In the genomic region with DNA sequence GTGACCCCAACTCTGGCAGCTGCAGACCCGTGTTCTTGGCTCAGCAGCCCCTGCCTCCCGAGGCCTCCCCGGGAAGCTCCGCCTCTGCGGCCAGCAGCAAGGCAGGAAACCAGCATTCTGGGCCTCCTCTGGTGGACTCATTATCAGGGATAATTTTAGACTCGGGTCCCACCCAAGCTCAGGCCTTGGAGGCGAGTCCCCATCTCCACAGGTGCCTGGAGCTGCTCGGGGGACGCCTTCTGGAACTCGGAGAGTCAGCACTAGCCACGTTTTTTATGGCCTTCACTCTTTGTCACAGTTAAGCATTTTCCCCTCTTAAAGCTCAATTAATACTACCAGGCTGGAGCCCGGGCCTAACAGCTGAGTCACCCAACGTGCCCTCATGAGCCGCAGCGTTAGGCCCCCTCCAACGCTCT, we compare ENCODE assay signal across 13 mouse cellular contexts. TPM values are rescaled to one million over a fixed set of nuclear protein-coding genes. Genes with fewer than 3 reads are reported as not detected.
DNase-seq lines count a peak whose midpoint lies in the region; ATAC-seq and TF ChIP-seq lines count a peak whose summit lies in the region.
"Had no signal": no experiment of that assay in that cellular context is flagged by ENCODE, and none has a peak within 500 bp of the region (broad histone marks: within the 10 kb centered on the region; RNA-seq: fewer than 3 reads in every experiment).

No protein-coding gene starts in this region.

- H3K4me1 ChIP-seq in heart, adult 2 months (ENCODE audit: control insufficient read depth, insufficient read depth, low read length), result peaks cover 12% of the 10 kb centered on the region
- H3K4me1 ChIP-seq in hindbrain, embryonic 11.5 days (replicated peaks; ENCODE audit: control insufficient read depth, insufficient read depth, low read length), result no peaks in the 10 kb centered on the region; the same call in 1 of the 2 replicates

- 0 out of 2 replicates have a peak overlapping the region, but pooled peaks have one; percentile 23 for H3K4me3 ChIP-seq in heart, adult 2 months
- no peak overlapping the region for H3K4me3 ChIP-seq in hindbrain, embryonic 11.5 days (ENCODE audit: low read depth, low read length)
- H3K4me3 ChIP-seq: forebrain, embryonic 15.5 days; hindbrain, embryonic 15.5 days; midbrain, embryonic 15.5 days had no signal

- H3K27me3 ChIP-seq in heart, adult 2 months (ENCODE audit: control insufficient read depth, insufficient read depth, low read length), result no peaks in the 10 kb centered on the region
- H3K27me3 ChIP-seq in hindbrain, embryonic 11.5 days (ENCODE audit: control insufficient read depth, insufficient read depth, low read length), result peaks cover 30% of the 10 kb centered on the region

- no peak overlapping the region for H3K9ac ChIP-seq in heart, adult 2 months (ENCODE audit: low read depth, low read length)
- H3K9ac ChIP-seq in hindbrain, embryonic 11.5 days (ENCODE audit: low read depth, low read length), result no peak overlapping the region
- H3K9ac ChIP-seq: forebrain, embryonic 15.5 days; hindbrain, embryonic 15.5 days; midbrain, embryonic 15.5 days had no signal

- TF ChIP-seq CTCF in heart, adult 2 months (IDR thresholded peaks at IDR 0.05), result peak; percentile 15

- H3K4me2 ChIP-seq in hindbrain, embryonic 11.5 days (replicated peaks; ENCODE audit: low read depth, low read length), result no peak overlapping the region
- H3K4me2 ChIP-seq: forebrain, embryonic 15.5 days; hindbrain, embryonic 15.5 days; midbrain, embryonic 15.5 days had no signal

- peak; percentile 63 for ATAC-seq in common myeloid progenitor, adult 5-6 weeks (replicated peaks; ENCODE audit: low read depth, poor library complexity, severe bottlenecking)
- no peak for ATAC-seq in hindbrain, embryonic 11.5 days (ENCODE audit: low FRiP score)
- ATAC-seq: forebrain, embryonic 15.5 days; midbrain, embryonic 15.5 days had no signal

- peak; percentile 45; the same call in 1 of the 2 replicates for TF ChIP-seq EP300 in heart, adult 2 months (IDR thresholded peaks at IDR 0.05; ENCODE audit: insufficient read depth, low read depth, low read length)

- H3K36me3 ChIP-seq in heart, adult 2 months (ENCODE audit: control insufficient read depth, insufficient read depth, low read length), result no peaks in the 10 kb centered on the region
- H3K36me3 ChIP-seq in hindbrain, embryonic 11.5 days (ENCODE audit: control insufficient read depth, insufficient read depth, low read length), result no peaks in the 10 kb centered on the region
- H3K36me3 ChIP-seq: forebrain, embryonic 15.5 days; hindbrain, embryonic 15.5 days; midbrain, embryonic 15.5 days had no signal

- DNase-seq in Muller cell, postnatal 12 days (ENCODE audit: inconsistent ontology term), result peak; percentile 58
- peak; percentile 72 to 82 for DNase-seq in heart, adult 2 months
- peak; percentile 72 for DNase-seq in heart, postnatal 4 days
- DNase-seq in hindbrain, embryonic 11.5 days (ENCODE audit: low spot score), result no peak
- DNase-seq in frontal cortex, postnatal 25 days (ENCODE audit: low spot score in 2 of 2), result no peak
- DNase-seq in cerebellum, adult 18-20 months, result no peak
- DNase-seq: adrenal gland, adult 2 months; cerebellum, adult 9-10 months; lung, adult 2 months had no signal

- no peak for TF ChIP-seq POLR2A in heart, adult 2 months (IDR thresholded peaks at IDR 0.05; ENCODE audit: insufficient read depth, low read depth, low read length)

- H3K27ac ChIP-seq in heart, adult 2 months, result peak overlapping the region; percentile 77
- no peak overlapping the region for H3K27ac ChIP-seq in hindbrain, embryonic 11.5 days (ENCODE audit: low read depth, low read length)
- H3K27ac ChIP-seq: forebrain, embryonic 15.5 days; hindbrain, embryonic 15.5 days; midbrain, embryonic 15.5 days had no signal

- intact Hi-C loops in heart, adult 2 months (cut with DNase I), result loop anchor here (2.0 to 5.0 kb wide), 2 partner anchors 14 to 77 kb away; no protein-coding TSS in a partner anchor

- no peaks in the 10 kb centered on the region for H3K79me2 ChIP-seq in heart, adult 2 months (replicated peaks; ENCODE audit: control insufficient read depth, insufficient read depth, low read length)

- no peaks in the 10 kb centered on the region for H3K9me3 ChIP-seq in hindbrain, embryonic 11.5 days (ENCODE audit: control insufficient read depth, low read length)
- H3K9me3 ChIP-seq: forebrain, embryonic 15.5 days; hindbrain, embryonic 15.5 days; midbrain, embryonic 15.5 days had no signal

- WGBS in heart, adult 2 months, result 5% methylated on average over 16 of the region's 16 CpGs
- 46% methylated on average over 16 of the region's 16 CpGs for WGBS in hindbrain, embryonic 11.5 days

RNA-seq across cellular contexts. Expression of gene Nfatc2, which starts 3.2 kb away (rescaled TPM):
- 1.3 TPM in 2 replicates for total RNA-seq in common myeloid progenitor, adult 5-6 weeks (2017)
- total RNA-seq in heart, adult 2 months (2021), result 10 to 100 TPM; 11.2 to 18.3 TPM
- 10.2 and 12.8 TPM in 2 replicates for polyA plus RNA-seq in heart, adult 2 months (2012; rRNA removed)
- total RNA-seq in heart, postnatal 4 days (2021), result 10 to 100 TPM; 18.8 to 21.3 TPM
- polyA plus RNA-seq in hindbrain, embryonic 11.5 days (2014; fragmentation: Nextera tagmentation; extraction: Ambion mirVana), result 0.25 and 0.82 TPM in 2 replicates

Comparison
In these comparisons a context has a peak if more than half of its experiments do, and no peak if none do; other contexts are left out.
1. DNase-seq: peak in Muller cell, postnatal 12 days (single experiment), heart, adult 2 months (2 of 2) and heart, postnatal 4 days (single experiment); none in hindbrain, embryonic 11.5 days (single experiment), frontal cortex, postnatal 25 days (0 of 2) and cerebellum, adult 18-20 months (0 of 2).